Mouse (Mus musculus) thymus, adult 2 months (tissue): Measurements from ENCODE around the gene Gm5678.
A peak's percentile ranks its signal among the peaks of the same experiment; 100 is the strongest.

Experiments used
- CTCF ChIP-seq: fragments of 200-500 bp; IDR thresholded peaks from 2 replicates; pipeline ENCODE4 v1.5.1; 2012; ENCODE audit warnings: mild to moderate bottlenecking, control low read depth, low read length, moderate library complexity, borderline replicate concordance; ENCODE audit not compliant: control insufficient read depth, poor library complexity, insufficient read depth; ENCODE audit errors: extremely low read depth
- POLR2A ChIP-seq: fragments of 200-500 bp; IDR thresholded peaks from 2 replicates; pipeline ENCODE4 v1.6.1; 2012; ENCODE audit warnings: mild to moderate bottlenecking, low read length, control low read depth, moderate library complexity; ENCODE audit not compliant: control insufficient read depth, poor library complexity, insufficient read depth; ENCODE audit errors: extremely low read depth

- TF ChIP-seq CTCF (0 out of 2 replicates have a peak, but pooled peaks have one; percentile 14), POLR2A (peak; percentile 83)
These were observed 20.2 kb upstream of the Gm5678 start for GRCm38 (mm10) chr16:93607669-93608101.
